Mouse (Mus musculus): ENCODE measurements around the gene Vmn1r207-ps.
"Not testable (repeated sequence)": the region's sequence is repeated elsewhere in the genome, so short reads cannot be mapped to it uniquely, and the experiment has no call there.

Gene Vmn1r207-ps

DNA sequence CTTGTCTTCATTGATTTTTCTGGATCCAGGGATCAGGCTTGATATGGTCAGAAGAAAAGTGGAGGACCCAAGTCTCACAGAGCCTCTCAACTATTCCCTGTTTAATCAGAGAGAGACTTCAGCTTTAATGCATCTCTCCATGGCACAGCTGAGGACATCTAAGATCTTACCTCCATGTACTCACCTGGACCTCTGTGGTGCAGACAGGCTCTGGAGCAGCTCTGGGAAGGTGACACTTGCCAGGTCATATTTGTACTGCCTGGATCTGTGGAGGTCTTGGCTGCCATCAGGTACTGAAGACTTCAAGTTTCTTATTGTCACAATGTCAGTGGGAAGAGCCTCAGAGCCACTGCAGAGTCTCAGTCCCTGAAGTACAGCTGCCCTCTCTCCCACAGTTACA, at the start of gene Vmn1r207-ps:
Gene Vmn1r207-ps, minus strand, starts transcription at position 101 of the 400 bp plus-strand sequence.
- DNase-seq (ENCODE audit: low read depth in 1 of 2, low spot score in 2 of 2) = not testable (repeated sequence)

GRCm38 (mm10) chr13:22777300-22777699, 47.9 kb upstream of the Vmn1r207-ps start, which contains the start of gene Vmn1r208:
Gene Vmn1r208, minus strand, starts transcription at chr13:22777400.
- DNase-seq (ENCODE audit: low read depth in 1 of 2, low spot score in 2 of 2) = not testable (repeated sequence)

DNA sequence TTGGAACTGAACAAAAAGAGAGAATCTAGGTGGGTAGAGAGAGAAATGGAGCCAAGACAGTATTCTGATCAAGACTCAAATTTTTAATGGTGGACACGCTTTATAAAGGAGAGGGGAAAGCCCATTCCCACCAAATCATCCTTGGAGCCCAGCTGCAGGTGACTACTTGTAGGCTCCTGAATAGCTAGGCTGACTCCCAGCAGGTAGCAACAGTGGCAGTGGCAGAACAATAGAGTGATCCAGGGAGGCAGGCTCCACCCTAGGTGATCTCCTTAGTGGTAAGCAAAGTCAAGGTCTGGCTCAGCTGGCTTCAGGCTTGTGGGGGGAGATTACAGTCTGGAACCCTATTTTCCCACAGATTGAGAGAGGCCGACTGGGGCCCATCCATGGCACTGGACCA, 42.2 kb upstream of the Vmn1r207-ps start:
- DNase-seq (ENCODE audit: low read depth in 1 of 2, low spot score in 2 of 2) = not testable (repeated sequence)

DNA sequence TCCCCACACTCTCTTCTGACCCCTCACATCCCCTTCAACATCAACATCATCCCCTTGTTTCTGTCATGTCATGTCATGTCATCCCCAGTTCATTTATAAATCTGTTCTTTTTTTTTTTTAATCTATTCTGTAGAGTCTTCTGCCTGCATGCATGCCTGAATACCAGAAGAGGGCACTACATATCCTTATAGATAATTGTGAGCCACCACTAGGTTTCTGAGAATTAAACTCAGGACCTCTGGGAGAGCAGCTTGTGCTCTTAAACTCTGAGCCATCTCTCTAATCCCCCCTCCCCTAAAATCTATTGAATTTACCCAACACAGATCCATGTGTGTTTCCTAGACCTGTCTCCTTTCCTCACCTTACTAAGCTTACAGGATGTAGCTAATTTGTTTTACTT, 18.1 kb upstream of the Vmn1r207-ps start:
- no peak for DNase-seq (ENCODE audit: low read depth in 1 of 2, low spot score in 2 of 2)

GRCm38 (mm10) chr13:22706947-22707346, 22.5 kb downstream of the Vmn1r207-ps start:
- DNase-seq (ENCODE audit: low read depth in 1 of 2, low spot score in 2 of 2) = not testable (repeated sequence)

DNA sequence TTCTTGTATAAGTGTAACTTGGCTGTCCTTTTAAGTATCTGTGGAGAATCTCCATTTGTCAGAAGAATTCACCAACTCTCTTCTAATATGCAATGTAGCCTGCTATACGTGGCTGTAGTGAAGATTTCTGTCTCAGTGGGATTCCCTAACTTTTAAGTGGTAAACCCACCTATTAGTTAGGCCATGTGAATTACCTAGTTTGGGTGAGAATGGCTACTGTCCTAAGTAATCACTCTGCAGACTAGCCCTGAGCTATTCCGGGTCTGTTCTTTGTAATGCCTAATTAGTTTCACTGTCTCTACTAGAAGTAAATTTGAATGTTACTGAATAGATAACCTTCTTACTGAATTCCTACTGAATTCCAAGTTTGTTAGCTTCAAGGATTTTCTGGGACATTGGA, 26.5 kb downstream of the Vmn1r207-ps start:
- not testable (repeated sequence) for DNase-seq (ENCODE audit: low read depth in 1 of 2, low spot score in 2 of 2)
